Mouse (Mus musculus) CH12.LX (cell line): ENCODE data around the gene Gnas. TPM values are rescaled to one million over a fixed set of nuclear protein-coding genes. Genes with fewer than 3 reads are reported as not detected.

ENCODE experiments used
- DNase-seq: peaks from one replicate; pipeline ENCODE4 v3.0.0-alpha.2; 2013; ENCODE audit errors: extremely low read depth
- H3K27ac ChIP-seq: 2 replicates; pipeline ENCODE4 v1.5.1; 2012; ENCODE audit warnings: low read depth, mild to moderate bottlenecking, control low read depth, moderate library complexity; ENCODE audit not compliant: insufficient read depth
- H3K27me3 ChIP-seq: replicated peaks from 2 replicates; pipeline ENCODE3; 2012; ENCODE audit warnings: inconsistent platforms
- H3K36me3 ChIP-seq, 2 experiments: replicated peaks in 1 of 2; 2 replicates each; pipeline versions ENCODE3 to v1.6.1; 2012; ENCODE audit warnings: inconsistent platforms in 1 of 2, low read length in 1 of 2, mild to moderate bottlenecking in 1 of 2, mixed read lengths in 1 of 2, moderate library complexity in 1 of 2; ENCODE audit not compliant: control insufficient read depth in 1 of 2, insufficient read depth in 1 of 2
- H3K4me1 ChIP-seq, 2 experiments: 2 replicates each; pipeline ENCODE4 v1.6.1; 2012; ENCODE audit warnings: inconsistent platforms in 1 of 2, moderate library complexity in 1 of 2; ENCODE audit not compliant: insufficient read depth in 2 of 2, control insufficient read depth in 1 of 2
- H3K4me2 ChIP-seq: 2 replicates; pipeline ENCODE4 v1.6.1; 2012; ENCODE audit warnings: low read depth, mild to moderate bottlenecking, control low read depth; ENCODE audit not compliant: poor library complexity, insufficient read depth, severe bottlenecking
- H3K4me3 ChIP-seq, 3 experiments: fragments of 150-350 bp in 1 of 3; sonication (generic) in 1 of 3; replicated peaks in 1 of 3; 2 replicates each; pipeline versions ENCODE3 to v1.5.1; 2011 to 2012; ENCODE audit warnings: low read depth in 2 of 3, low read length in 2 of 3, mild to moderate bottlenecking in 2 of 3, moderate library complexity in 2 of 3, control low read depth in 1 of 3, improper control_type of control experiment in 1 of 3, inconsistent platforms in 1 of 3, mixed read lengths in 1 of 3; ENCODE audit not compliant: poor library complexity in 1 of 3
- H3K79me2 ChIP-seq: replicated peaks from 2 replicates; pipeline ENCODE4 v1.6.1; 2012; ENCODE audit warnings: mild to moderate bottlenecking, moderate library complexity; ENCODE audit not compliant: control insufficient read depth, poor library complexity, insufficient read depth, severe bottlenecking; ENCODE audit errors: extremely low read depth
- H3K9ac ChIP-seq: 2 replicates; pipeline ENCODE4 v1.6.1; 2012; ENCODE audit warnings: low read depth, mild to moderate bottlenecking, control low read depth, moderate library complexity; ENCODE audit not compliant: insufficient read depth
- H3K9me3 ChIP-seq: replicated peaks from 2 replicates; pipeline ENCODE3; 2012; ENCODE audit warnings: low read length, inconsistent platforms, mixed read lengths
- CHD1 ChIP-seq: IDR thresholded peaks from 2 replicates; pipeline ENCODE4 v1.6.1; 2012; ENCODE audit warnings: low read depth, low read length, improper control_type of control experiment, inconsistent platforms
- EP300 ChIP-seq: IDR thresholded peaks from 2 replicates; pipeline ENCODE4 v1.6.1; 2011; ENCODE audit warnings: low read length, improper control_type of control experiment
- ETS1 ChIP-seq: conservative IDR thresholded peaks from 2 replicates; pipeline ENCODE4 v1.6.1; 2012; ENCODE audit warnings: low read depth, mild to moderate bottlenecking, inconsistent platforms, low read length, improper control_type of control experiment, moderate library complexity
- GABPA ChIP-seq: IDR thresholded peaks from 2 replicates; pipeline ENCODE4 v1.6.1; 2012; ENCODE audit warnings: low read depth, low read length, improper control_type of control experiment, inconsistent platforms; ENCODE audit not compliant: insufficient replicate concordance
- IRF4 ChIP-seq: IDR thresholded peaks from 2 replicates; pipeline ENCODE4 v1.6.1; 2014; ENCODE audit warnings: low read depth, mild to moderate bottlenecking, inconsistent platforms, low read length, improper control_type of control experiment
- JUND ChIP-seq: conservative IDR thresholded peaks from 2 replicates; pipeline ENCODE4 v1.6.1; 2011; ENCODE audit warnings: low read depth, low read length, improper control_type of control experiment
- KAT2A ChIP-seq: IDR thresholded peaks from 2 replicates; pipeline ENCODE4 v1.6.1; 2012; ENCODE audit warnings: low read length, improper control_type of control experiment, inconsistent platforms; ENCODE audit not compliant: insufficient replicate concordance
- MAFK ChIP-seq: IDR thresholded peaks from 2 replicates; pipeline ENCODE4 v1.6.1; 2011; ENCODE audit warnings: low read length, improper control_type of control experiment; ENCODE audit not compliant: insufficient replicate concordance
- MAZ ChIP-seq: IDR thresholded peaks from 2 replicates; pipeline ENCODE4 v1.6.1; 2012; ENCODE audit warnings: low read depth, mild to moderate bottlenecking, inconsistent platforms, low read length, improper control_type of control experiment, moderate library complexity
- MEF2A ChIP-seq: IDR thresholded peaks from 2 replicates; pipeline ENCODE4 v1.6.1; 2014; ENCODE audit warnings: low read depth, mild to moderate bottlenecking, inconsistent platforms, low read length, improper control_type of control experiment, borderline replicate concordance
- MXI1 ChIP-seq: IDR thresholded peaks from 2 replicates; pipeline ENCODE4 v1.6.1; 2011; ENCODE audit warnings: mild to moderate bottlenecking, low read depth, low read length, improper control_type of control experiment
- NELFE ChIP-seq: IDR thresholded peaks from 2 replicates; pipeline ENCODE4 v1.6.1; 2011; ENCODE audit warnings: low read depth, low read length, improper control_type of control experiment
- PAX5 ChIP-seq: IDR thresholded peaks from 2 replicates; pipeline ENCODE4 v1.6.1; 2012; ENCODE audit warnings: low read length, inconsistent platforms, mixed read lengths
- POLR2A ChIP-seq: IDR thresholded peaks from 2 replicates; pipeline ENCODE4 v1.6.1; 2011; ENCODE audit warnings: low read depth, mild to moderate bottlenecking, improper control_type of control experiment, low read length
- POLR2AphosphoS2 ChIP-seq: IDR thresholded peaks from 2 replicates; pipeline ENCODE4 v1.6.1; 2011; ENCODE audit warnings: low read depth, low read length, improper control_type of control experiment
- RCOR1 ChIP-seq: conservative IDR thresholded peaks from 2 replicates; pipeline ENCODE4 v1.6.1; 2012; ENCODE audit warnings: low read depth, mild to moderate bottlenecking, inconsistent platforms, low read length, improper control_type of control experiment
- SIN3A ChIP-seq: IDR thresholded peaks from 2 replicates; pipeline ENCODE4 v1.6.1; 2012; ENCODE audit warnings: low read length, improper control_type of control experiment, inconsistent platforms
- TBP ChIP-seq: conservative IDR thresholded peaks from 2 replicates; pipeline ENCODE4 v1.6.1; 2011; ENCODE audit warnings: low read depth, low read length, improper control_type of control experiment
- UBTF ChIP-seq: IDR thresholded peaks from 2 replicates; pipeline ENCODE4 v1.6.1; 2012; ENCODE audit warnings: low read depth, mild to moderate bottlenecking, inconsistent platforms, low read length, improper control_type of control experiment, moderate library complexity
- USF1 ChIP-seq: IDR thresholded peaks from 2 replicates; pipeline ENCODE4 v1.6.1; 2014; ENCODE audit warnings: low read depth, mild to moderate bottlenecking, inconsistent platforms, low read length, improper control_type of control experiment
- USF2 ChIP-seq: conservative IDR thresholded peaks from 2 replicates; pipeline ENCODE4 v1.6.1; 2011; ENCODE audit warnings: low read depth, low read length, improper control_type of control experiment
- ZNF384 ChIP-seq: IDR thresholded peaks from 2 replicates; pipeline ENCODE4 v1.6.1; 2012; ENCODE audit warnings: low read depth, low read length, improper control_type of control experiment, inconsistent platforms
- dilution Hi-C: fragments of 300-500 bp; cut with MboI; formaldehyde crosslinking; loops from 2 replicates; pipeline ENCODE4 v1.14.3; 2020; ENCODE audit warnings: low sequenced_read_pairs; ENCODE audit not compliant: extremely low pct_unique_long_range_greater_than_20kb, extremely low pct_ligation_motif_present
- in situ Hi-C: fragments of 300-500 bp; cut with MboI; formaldehyde crosslinking; loops from 3 replicates; pipeline ENCODE4 v1.14.3; 2019; ENCODE audit warnings: low sequenced_read_pairs, low pct_ligation_motif_present, low pct_unique_long_range_greater_than_20kb, mixed read lengths
- polyA plus RNA-seq: library from polyadenylated mRNA; unstranded; fragments of >175 nt; gene quantifications from 2 replicates; pipeline ENCODE4 v1.2.1, GENCODE M21; 2012; ENCODE audit warnings: low read depth; ENCODE audit not compliant: insufficient read length
- total RNA-seq, 2 experiments: library from RNA; depleted of rRNA; stranded (reverse); fragments of 300-350 nt in 1 of 2; fragments of >200 nt in 1 of 2; gene quantifications; 2 replicates each; pipeline ENCODE4 v1.2.3; 2012 to 2014

The Gnas gene
- total and polyA plus RNA-seq, 3 experiments = 369 to 502 (median 452) TPM

DNA sequence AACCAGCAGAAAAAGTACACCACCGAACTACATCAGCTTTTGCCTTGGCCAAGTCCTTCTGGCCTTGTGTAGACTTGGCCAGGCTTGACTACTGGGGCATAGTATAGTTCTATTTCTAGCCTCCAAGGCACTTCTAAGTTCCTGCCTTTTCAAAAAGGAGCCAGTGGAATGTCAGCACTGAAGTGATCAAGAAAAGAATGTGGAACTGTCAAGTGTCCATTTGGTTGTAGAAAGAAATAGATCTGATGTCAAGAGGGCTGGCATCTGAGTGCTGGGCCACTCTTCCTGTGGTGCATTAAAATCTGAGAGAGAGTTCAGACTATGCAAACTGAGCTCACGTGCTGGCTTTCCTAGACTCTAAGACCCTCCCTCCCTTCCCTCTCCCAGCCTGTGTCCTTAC, 10.2 kb upstream of the Gnas start:
- dilution Hi-C loops = no loop called here
- Histone ChIP-seq H3K4me2 (no peak overlapping the region), H3K4me3 (no peak overlapping the region), H3K27ac (no peak overlapping the region), H3K9ac (no peak overlapping the region), H3K79me2 (no peaks in the 10 kb centered on the region), H3K36me3 (peaks cover 11 to 88% of the 10 kb centered on the region in 2 experiments), H3K27me3 (peaks cover 4% of the 10 kb centered on the region), H3K4me1 (peaks cover 0 to 4% of the 10 kb centered on the region in 2 experiments; a peak in 2 of 4 replicates), H3K9me3 (no peaks in the 10 kb centered on the region)
- in situ Hi-C loops = no loop called here
- TF ChIP-seq GABPA (no peak), MAZ (no peak), ETS1 (no peak), UBTF (no peak), MEF2A (no peak), USF2 (no peak), NELFE (no peak), MXI1 (no peak), EP300 (no peak), USF1 (no peak), JUND (no peak), MAFK (no peak), SIN3A (no peak), TBP (no peak), CHD1 (no peak), PAX5 (no peak), IRF4 (no peak), POLR2AphosphoS2 (no peak)
- no peak for DNase-seq

DNA sequence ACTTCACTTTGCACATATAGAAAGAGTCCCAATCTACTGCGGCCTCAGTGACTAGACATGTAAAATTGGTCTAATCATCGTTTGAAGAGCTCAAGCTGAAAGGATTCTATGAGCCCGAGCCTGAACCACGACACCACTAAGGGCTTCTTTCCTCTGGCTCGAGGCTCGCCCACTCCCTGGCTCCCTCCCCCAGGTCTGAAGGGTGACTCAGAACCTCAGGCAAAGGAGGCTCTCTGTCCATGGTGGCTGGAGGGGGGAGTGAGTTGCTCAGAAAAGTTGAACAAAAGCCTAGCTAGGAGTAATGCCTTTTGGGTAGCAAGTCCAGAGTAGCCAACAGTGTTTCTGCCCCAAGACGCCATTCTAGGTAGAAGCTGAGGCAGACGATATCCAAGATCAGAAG, 4.3 kb upstream of the Gnas start:
- dilution Hi-C loops = no loop called here
- Histone ChIP-seq H3K4me1 (peaks cover 0 to 4% of the 10 kb centered on the region in 2 experiments; a peak in 2 of 4 replicates), H3K9me3 (peaks cover 4% of the 10 kb centered on the region), H3K9ac (no peak overlapping the region), H3K4me3 (no peak overlapping the region), H3K36me3 (peaks cover 35 to 91% of the 10 kb centered on the region in 2 experiments), H3K79me2 (no peaks in the 10 kb centered on the region; the same call in 1 of the 2 replicates), H3K27me3 (peaks cover 5% of the 10 kb centered on the region), H3K4me2 (no peak overlapping the region), H3K27ac (no peak overlapping the region)
- in situ Hi-C loops = no loop called here
- no peak for DNase-seq
- TF ChIP-seq ZNF384 (no peak), PAX5 (no peak), RCOR1 (no peak), MXI1 (no peak), KAT2A (no peak), MAFK (no peak), POLR2A (no peak)
